Mouse (Mus musculus): ENCODE results near the gene Samhd1.

GRCm38 (mm10) chr2:157072316-157072990, 62.6 kb downstream of the Samhd1 start:
- TF ChIP-seq ETS1 (conservative IDR thresholded peaks at IDR 0.05; ENCODE audit: low read depth, low read length): no peak
- no peak for TF ChIP-seq JUN (IDR thresholded peaks at IDR 0.05; ENCODE audit: insufficient read depth, low read depth, low read length)
- no peak for TF ChIP-seq CTCF (conservative IDR thresholded peaks at IDR 0.05 in 1 of 2, IDR thresholded peaks at IDR 0.05 in 1 of 2; ENCODE audit: low read depth in 2 of 2, low read length in 2 of 2)
- no peak for TF ChIP-seq ZC3H11A (IDR thresholded peaks at IDR 0.05; ENCODE audit: low read depth, low read length)
- TF ChIP-seq BHLHE40 (IDR thresholded peaks at IDR 0.05; ENCODE audit: low read depth, low read length): no peak
- TF ChIP-seq TCF12 (IDR thresholded peaks at IDR 0.05; ENCODE audit: low read depth, low read length): no peak
- TF ChIP-seq POLR2A (IDR thresholded peaks at IDR 0.05; ENCODE audit: low read depth, low read length): no peak

All from CH12.LX (cell line).